Mouse (Mus musculus): ENCODE data around the gene Foxa3. TPM values are rescaled to one million over a fixed set of nuclear protein-coding genes. Genes with fewer than 3 reads are reported as not detected.

Foxa3 gene
- total and polyA plus RNA-seq, 2 experiments from 2014 or later = not detected

DNA sequence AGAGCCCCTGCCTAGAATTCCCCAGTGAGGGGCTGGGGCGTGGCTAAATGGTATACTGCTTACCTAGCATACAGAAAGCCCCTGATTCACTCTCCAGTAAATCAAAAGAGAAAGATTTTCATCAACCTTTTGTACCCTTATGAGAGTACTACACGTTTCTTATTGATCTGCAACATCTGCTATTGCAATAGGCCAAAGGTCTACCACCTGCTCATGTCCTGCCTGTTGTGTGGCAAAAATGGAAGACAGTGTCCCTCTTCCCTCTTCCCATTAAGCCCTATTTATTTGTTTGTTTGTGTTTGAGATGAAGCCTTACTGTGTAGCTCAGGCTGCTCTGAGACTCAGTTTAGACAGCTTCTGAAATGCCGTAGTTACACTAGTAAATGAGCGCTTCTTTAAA is 7.3 kb downstream of the Foxa3 start:
- WGBS = 85% methylated on average over 4 of the region's 4 CpGs
- no peak for DNase-seq (ENCODE audit: low spot score)

DNA sequence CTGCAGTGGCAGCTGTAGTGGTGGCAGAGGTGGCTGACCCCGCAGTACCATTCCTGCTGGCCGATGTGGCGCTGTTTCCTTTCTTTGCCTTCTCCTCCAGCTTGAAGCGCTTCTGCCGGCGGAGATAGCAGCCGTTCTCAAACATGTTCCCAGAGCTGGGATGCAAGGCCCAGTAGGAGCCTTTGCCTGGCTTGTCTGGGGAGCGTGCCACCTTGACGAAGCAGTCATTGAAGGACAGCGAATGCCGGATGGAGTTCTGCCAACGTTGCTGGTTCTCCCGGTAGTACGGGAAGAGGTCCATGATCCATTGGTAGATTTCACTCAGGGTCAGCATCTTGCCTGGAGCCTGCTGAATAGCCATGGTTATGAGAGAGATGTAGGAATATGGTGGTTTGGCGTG is 8.9 kb downstream of the Foxa3 start:
- ATAC-seq (ENCODE audit: insufficient read depth, low read depth) = no peak
- no peak for DNase-seq (ENCODE audit: low spot score)
- Histone ChIP-seq H3K9me3 (replicated peaks; ENCODE audit: control insufficient read depth, low read length) (no peaks in the 10 kb centered on the region), H3K4me1 (ENCODE audit: control insufficient read depth, insufficient read depth) (0 out of 2 replicates have a peak, but pooled peaks cover 6% of the 10 kb centered on the region), H3K9ac (replicated peaks; ENCODE audit: low read depth, low read length) (no peak overlapping the region), H3K27me3 (ENCODE audit: control insufficient read depth, insufficient read depth, low read length) (0 out of 2 replicates have a peak, but pooled peaks cover 6% of the 10 kb centered on the region), H3K4me3 (ENCODE audit: low read depth, low read length) (no peak overlapping the region), H3K27ac (ENCODE audit: low read depth) (no peak overlapping the region), H3K4me2 (ENCODE audit: low read depth, low read length) (no peak overlapping the region), H3K36me3 (replicated peaks; ENCODE audit: control insufficient read depth, insufficient read depth, low read length) (no peaks in the 10 kb centered on the region)
- TF ChIP-seq EP300 (IDR thresholded peaks at IDR 0.05; ENCODE audit: low read depth) (no peak), CTCF (IDR thresholded peaks at IDR 0.05; ENCODE audit: low read depth) (no peak)
- WGBS = 54% methylated on average over 15 of the region's 15 CpGs

More for the DNA sequence above, 7.3 kb downstream of the Foxa3 start:
- no peaks in the 10 kb centered on the region for H3K36me3 ChIP-seq (replicated peaks; ENCODE audit: control insufficient read depth, insufficient read depth, low read length)
- H3K27me3 ChIP-seq (ENCODE audit: control insufficient read depth, insufficient read depth, low read length) = peaks cover 21% of the 10 kb centered on the region
- no peak overlapping the region for H3K9ac ChIP-seq (replicated peaks; ENCODE audit: low read depth, low read length)
- no peak overlapping the region for H3K4me2 ChIP-seq (ENCODE audit: low read depth, low read length)
- no peak overlapping the region for H3K4me3 ChIP-seq (ENCODE audit: low read depth, low read length)
- no peaks in the 10 kb centered on the region for H3K9me3 ChIP-seq (replicated peaks; ENCODE audit: control insufficient read depth, low read length)
- 0 out of 2 replicates have a peak, but pooled peaks cover 6% of the 10 kb centered on the region for H3K4me1 ChIP-seq (ENCODE audit: control insufficient read depth, insufficient read depth)
- no peak for TF ChIP-seq EP300 (IDR thresholded peaks at IDR 0.05; ENCODE audit: low read depth)
- TF ChIP-seq CTCF (IDR thresholded peaks at IDR 0.05; ENCODE audit: low read depth) = no peak
- H3K27ac ChIP-seq (ENCODE audit: low read depth) = no peak overlapping the region
- ATAC-seq (ENCODE audit: insufficient read depth, low read depth) = no peak

- Histone ChIP-seq H3K4me1 (ENCODE audit: control insufficient read depth, insufficient read depth) (0 out of 2 replicates have a peak, but pooled peaks cover 6% of the 10 kb centered on the region), H3K9ac (replicated peaks; ENCODE audit: low read depth, low read length) (peak overlapping the region; percentile 56; the same call in 1 of the 2 replicates), H3K36me3 (replicated peaks; ENCODE audit: control insufficient read depth, insufficient read depth, low read length) (no peaks in the 10 kb centered on the region), H3K27me3 (ENCODE audit: control insufficient read depth, insufficient read depth, low read length) (no peaks in the 10 kb centered on the region), H3K4me3 (ENCODE audit: low read depth, low read length) (no peak overlapping the region), H3K4me2 (ENCODE audit: low read depth, low read length) (no peak overlapping the region), H3K9me3 (replicated peaks; ENCODE audit: control insufficient read depth, low read length) (no peaks in the 10 kb centered on the region), H3K27ac (ENCODE audit: low read depth) (no peak overlapping the region)
- DNase-seq (ENCODE audit: low spot score) (no peak), ATAC-seq (ENCODE audit: insufficient read depth, low read depth) (no peak)
- WGBS = 36% methylated on average over 2 of the region's 2 CpGs
- no peak for TF ChIP-seq EP300 (IDR thresholded peaks at IDR 0.05; ENCODE audit: low read depth)
- TF ChIP-seq CTCF (IDR thresholded peaks at IDR 0.05; ENCODE audit: low read depth) = no peak
These were observed 10.5 kb downstream of the Foxa3 start for GRCm38 (mm10) chr7:19012882-19013281.

GRCm38 (mm10) chr7:19012025-19012621 is 11.2 kb downstream of the Foxa3 start:
- no peaks in the 10 kb centered on the region for H3K27me3 ChIP-seq (ENCODE audit: control insufficient read depth, insufficient read depth, low read length)
- TF ChIP-seq EP300 (IDR thresholded peaks at IDR 0.05; ENCODE audit: low read depth) (0 out of 2 replicates have a peak, but pooled peaks have one; percentile 19), CTCF (IDR thresholded peaks at IDR 0.05; ENCODE audit: low read depth) (no peak)
- ATAC-seq (ENCODE audit: insufficient read depth, low read depth) = peak; percentile 66
- H3K4me1 ChIP-seq (ENCODE audit: control insufficient read depth, insufficient read depth) = 0 out of 2 replicates have a peak, but pooled peaks cover 6% of the 10 kb centered on the region
- peak overlapping the region; percentile 55 for H3K27ac ChIP-seq (ENCODE audit: low read depth)
- peak; percentile 43 for DNase-seq (ENCODE audit: low spot score)
- peak overlapping the region; percentile 56 for H3K9ac ChIP-seq (replicated peaks; ENCODE audit: low read depth, low read length)
- H3K36me3 ChIP-seq (replicated peaks; ENCODE audit: control insufficient read depth, insufficient read depth, low read length) = 0 out of 2 replicates have a peak, but pooled peaks cover under 1% of the 10 kb centered on the region
- peak overlapping the region; percentile 65 for H3K4me2 ChIP-seq (ENCODE audit: low read depth, low read length)
- H3K9me3 ChIP-seq (replicated peaks; ENCODE audit: control insufficient read depth, low read length) = no peaks in the 10 kb centered on the region
- H3K4me3 ChIP-seq (ENCODE audit: low read depth, low read length) = peak overlapping the region; percentile 38
- 1% methylated on average over 31 of the region's 31 CpGs for WGBS

GRCm38 (mm10) chr7:19010581-19010980 is 12.8 kb downstream of the Foxa3 start:
- no peaks in the 10 kb centered on the region for H3K27me3 ChIP-seq (ENCODE audit: control insufficient read depth, insufficient read depth, low read length)
- ATAC-seq (ENCODE audit: insufficient read depth, low read depth) (no peak), DNase-seq (ENCODE audit: low spot score) (no peak)
- no peak overlapping the region for H3K4me2 ChIP-seq (ENCODE audit: low read depth, low read length)
- no peak overlapping the region for H3K9ac ChIP-seq (replicated peaks; ENCODE audit: low read depth, low read length)
- 0 out of 2 replicates have a peak, but pooled peaks cover 9% of the 10 kb centered on the region for H3K36me3 ChIP-seq (replicated peaks; ENCODE audit: control insufficient read depth, insufficient read depth, low read length)
- 0 out of 2 replicates have a peak, but pooled peaks cover 8% of the 10 kb centered on the region for H3K4me1 ChIP-seq (ENCODE audit: control insufficient read depth, insufficient read depth)
- no peak overlapping the region for H3K27ac ChIP-seq (ENCODE audit: low read depth)
- 79% methylated on average over 7 of the region's 7 CpGs for WGBS
- no peak overlapping the region for H3K4me3 ChIP-seq (ENCODE audit: low read depth, low read length)
- TF ChIP-seq CTCF (IDR thresholded peaks at IDR 0.05; ENCODE audit: low read depth) (no peak), EP300 (IDR thresholded peaks at IDR 0.05; ENCODE audit: low read depth) (no peak)
- H3K9me3 ChIP-seq (replicated peaks; ENCODE audit: control insufficient read depth, low read length) = no peaks in the 10 kb centered on the region

Data from heart, postnatal 0 days (tissue).